Mouse (Mus musculus): ENCODE results near the gene Slf2. TPM values are rescaled to one million over a fixed set of nuclear protein-coding genes. Genes with fewer than 3 reads are reported as not detected.

The Slf2 gene
- 25.0 TPM for polyA plus RNA-seq (2014; fragmentation: Illumina TruSeq; extraction: RNeasy Lipid Tissue Mini Kit (QIAGEN cat#74804); ENCODE audit: low read depth, low replicate concordance)

GRCm38 (mm10) chr19:44930744-44931453 lies at the start of gene Slf2:
Slf2 (plus strand) TSS chr19:44931151.

DNA sequence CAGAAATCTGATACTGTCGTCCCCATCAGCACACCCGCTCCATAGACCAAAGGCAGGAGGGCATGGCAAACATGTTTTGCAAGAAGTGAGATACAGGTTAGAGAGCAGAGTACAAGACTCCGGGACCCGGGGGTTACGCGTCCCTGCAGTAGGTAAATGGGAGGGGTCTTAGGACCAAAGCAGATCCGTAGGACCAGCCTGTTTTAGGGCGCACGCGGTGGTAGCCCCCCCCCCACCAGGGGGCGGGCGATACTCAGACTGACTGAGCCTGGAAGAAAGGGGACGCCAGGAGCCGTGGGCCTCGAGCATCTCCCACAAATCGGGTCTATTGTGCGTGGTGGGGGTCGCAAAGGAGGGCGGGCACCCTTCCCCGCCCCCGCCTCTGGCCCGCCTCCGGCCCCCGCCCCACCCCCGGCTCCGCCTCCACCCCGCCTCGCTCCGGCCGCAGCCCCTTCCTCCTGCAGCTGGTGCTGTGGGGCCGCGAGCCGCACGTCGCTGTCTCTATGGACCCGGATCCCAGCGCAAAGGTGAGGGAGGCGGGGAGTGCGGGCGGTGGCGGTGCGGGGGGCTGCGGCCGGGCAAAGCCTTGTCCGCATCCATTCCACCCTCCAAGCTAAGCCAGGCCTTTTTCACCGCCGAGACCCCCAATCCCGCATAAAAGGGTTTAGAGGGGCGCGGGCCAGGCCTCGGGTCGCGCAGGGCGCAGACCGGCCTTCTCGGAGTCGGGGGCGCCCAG lies 58.0 kb downstream of the Slf2 start, which contains the start of gene Sema4g:
Gene Sema4g, plus strand, starts transcription at position 271 of the 736 bp plus-strand sequence.

DNA sequence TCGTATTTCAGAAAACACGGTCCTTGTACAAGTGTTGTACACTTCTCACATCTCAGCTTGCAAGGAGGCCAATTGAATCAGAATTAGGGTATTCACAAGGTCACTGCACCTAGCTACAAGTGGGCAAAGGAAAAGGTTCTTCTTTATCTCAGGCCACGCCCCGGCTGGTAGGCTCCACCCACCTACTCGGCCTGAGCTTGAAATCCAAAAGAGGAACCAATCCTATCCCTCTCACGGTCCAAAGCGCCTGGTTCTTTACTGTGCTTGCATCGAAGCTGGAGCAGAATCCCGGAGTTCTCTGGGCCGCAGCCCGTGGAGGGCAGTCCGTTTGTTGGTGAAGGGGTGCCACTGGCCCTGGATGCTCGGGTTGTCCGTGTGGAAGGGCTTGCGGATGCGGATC lies 74.5 kb downstream of the Slf2 start, which contains the start of gene Twnk:
Gene Twnk, plus strand, starts transcription at position 220 of the 400 bp plus-strand sequence.

DNA sequence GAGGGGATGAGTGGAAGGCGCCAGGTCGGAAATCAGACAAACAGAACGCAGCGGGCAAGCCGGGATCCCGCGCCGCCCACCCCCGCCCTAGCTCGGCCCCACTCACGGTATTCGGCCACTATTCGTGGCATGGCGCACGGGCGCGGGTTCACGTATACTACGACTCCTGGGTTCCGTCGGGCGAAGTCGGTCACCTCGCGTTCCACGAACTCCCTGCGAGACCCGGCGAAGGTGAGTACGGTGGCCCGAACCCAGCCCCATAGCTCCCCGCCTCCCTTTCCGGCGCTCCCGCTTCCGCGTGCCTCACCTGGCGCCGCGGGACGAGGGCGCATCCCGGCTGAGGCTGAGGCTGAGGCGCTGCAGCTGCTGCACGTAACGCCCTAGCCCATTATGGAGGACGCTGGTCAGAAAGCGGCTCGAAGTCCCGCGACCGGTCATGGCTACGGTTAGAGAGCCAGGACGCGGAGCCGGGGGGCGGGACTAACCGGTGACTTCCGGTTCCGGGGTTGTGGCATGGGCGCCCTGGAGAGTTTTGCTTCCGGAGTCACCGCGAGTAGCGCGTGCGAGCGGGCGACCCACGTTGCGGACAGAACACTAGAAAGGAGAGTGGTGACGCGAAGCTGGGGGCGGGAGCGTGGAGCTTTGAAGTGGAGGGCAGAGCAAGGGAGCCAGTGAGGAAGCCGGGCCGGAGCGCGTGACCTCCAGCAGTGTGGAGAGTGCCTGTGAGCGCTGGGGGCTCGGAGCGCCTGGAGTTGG lies 75.2 kb downstream of the Slf2 start, which contains the start of gene Mrpl43:
Gene Mrpl43, minus strand, starts transcription at position 486 of the 756 bp plus-strand sequence.

DNA sequence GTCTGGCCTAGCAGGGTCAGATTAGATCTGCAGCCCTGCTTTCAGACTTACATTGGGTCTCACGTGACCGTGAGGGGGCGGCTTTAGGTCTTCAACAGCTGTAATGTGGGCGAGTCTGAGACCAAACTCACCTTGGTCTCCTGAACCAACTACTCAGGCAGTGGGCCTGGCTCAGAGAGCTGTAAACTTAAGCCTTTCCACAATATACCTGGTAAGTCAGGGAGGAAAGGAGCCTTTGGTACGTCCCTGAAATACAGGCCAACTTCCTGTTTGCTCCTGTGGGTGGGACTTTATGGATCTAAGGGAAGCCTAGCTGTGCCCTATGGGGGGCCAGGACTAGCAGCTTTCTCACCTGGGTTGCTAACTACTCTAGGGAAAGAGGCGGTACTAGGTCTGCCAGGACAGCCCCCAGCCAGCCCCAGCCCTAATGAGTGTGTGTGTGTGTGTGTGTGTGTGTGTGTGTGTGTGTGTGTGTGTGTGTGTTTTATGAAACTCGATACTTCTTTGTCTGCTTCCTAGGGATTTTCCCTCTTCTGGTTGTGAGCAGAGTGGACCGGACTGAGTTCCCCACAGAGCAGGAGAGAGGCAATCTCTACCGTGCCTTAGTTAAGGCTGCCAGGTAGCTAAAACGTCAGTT lies 83.5 kb downstream of the Slf2 start, which contains the start of gene Lzts2:
Gene Lzts2, plus strand, starts transcription at position 80 of the 637 bp plus-strand sequence.

Other genes starting within 250 kb of the Slf2 start
- 29.0 TPM for gene Pax2, start 175.1 kb upstream of the Slf2 start, polyA plus RNA-seq (2014; fragmentation: Illumina TruSeq; extraction: RNeasy Lipid Tissue Mini Kit (QIAGEN cat#74804); ENCODE audit: low read depth, low replicate concordance)
- 10.0 TPM for gene Sema4g, start 58.0 kb downstream of the Slf2 start, polyA plus RNA-seq (2014; fragmentation: Illumina TruSeq; extraction: RNeasy Lipid Tissue Mini Kit (QIAGEN cat#74804); ENCODE audit: low read depth, low replicate concordance)
- 12.9 TPM for gene Twnk, start 74.5 kb downstream of the Slf2 start, polyA plus RNA-seq (2014; fragmentation: Illumina TruSeq; extraction: RNeasy Lipid Tissue Mini Kit (QIAGEN cat#74804); ENCODE audit: low read depth, low replicate concordance)
- gene Mrpl43, start 75.3 kb downstream of the Slf2 start, polyA plus RNA-seq (2014; fragmentation: Illumina TruSeq; extraction: RNeasy Lipid Tissue Mini Kit (QIAGEN cat#74804); ENCODE audit: low read depth, low replicate concordance) = 42.9 TPM
- 60.8 TPM for gene Lzts2, start 83.3 kb downstream of the Slf2 start, polyA plus RNA-seq (2014; fragmentation: Illumina TruSeq; extraction: RNeasy Lipid Tissue Mini Kit (QIAGEN cat#74804); ENCODE audit: low read depth, low replicate concordance)
- 0.21 TPM for gene Pdzd7, start 114.6 kb downstream of the Slf2 start, polyA plus RNA-seq (2014; fragmentation: Illumina TruSeq; extraction: RNeasy Lipid Tissue Mini Kit (QIAGEN cat#74804); ENCODE audit: low read depth, low replicate concordance)
- 47.0 TPM for gene Sfxn3, start 116.4 kb downstream of the Slf2 start, polyA plus RNA-seq (2014; fragmentation: Illumina TruSeq; extraction: RNeasy Lipid Tissue Mini Kit (QIAGEN cat#74804); ENCODE audit: low read depth, low replicate concordance)
- gene Kazald1, start 144.1 kb downstream of the Slf2 start, polyA plus RNA-seq (2014; fragmentation: Illumina TruSeq; extraction: RNeasy Lipid Tissue Mini Kit (QIAGEN cat#74804); ENCODE audit: low read depth, low replicate concordance) = 7.4 TPM
- gene Tlx1, start 219.5 kb downstream of the Slf2 start, polyA plus RNA-seq (2014; fragmentation: Illumina TruSeq; extraction: RNeasy Lipid Tissue Mini Kit (QIAGEN cat#74804); ENCODE audit: low read depth, low replicate concordance) = not detected

Measured in adipose tissue, adult 10 weeks (tissue).